Mouse (Mus musculus) kidney, embryonic 14.5 days (tissue): Measurements from ENCODE around the gene Aurka. TPM values are rescaled to one million over a fixed set of nuclear protein-coding genes. Genes with fewer than 3 reads are reported as not detected.
A peak's percentile ranks its signal among the peaks of the same experiment; 100 is the strongest.

Source experiments
- ATAC-seq: fragments of 200-750 bp; cut with Nextera tagmentation; 2 replicates; pipeline ENCODE4 v1.8.0; 2017; ENCODE audit warnings: moderate number of reproducible peaks, mild to moderate bottlenecking, moderate TSS enrichment, moderate library complexity; ENCODE audit not compliant: low FRiP score, low TSS enrichment
- H3K27ac ChIP-seq: fragments of 300-500 bp; sonication (generic); 2 replicates; pipeline ENCODE4 v1.5.1; 2014; ENCODE audit warnings: low read depth, mild to moderate bottlenecking, low read length, moderate library complexity, mixed read lengths
- H3K27me3 ChIP-seq: fragments of 300-500 bp; sonication (generic); 2 replicates; pipeline ENCODE4 v1.6.1; 2014; ENCODE audit warnings: mild to moderate bottlenecking, low read length; ENCODE audit not compliant: control insufficient read depth, insufficient read depth
- H3K36me3 ChIP-seq: fragments of 300-500 bp; sonication (generic); 2 replicates; pipeline ENCODE4 v1.6.1; 2014; ENCODE audit warnings: low read length, mixed read lengths; ENCODE audit not compliant: control insufficient read depth, insufficient read depth
- H3K4me1 ChIP-seq: fragments of 300-500 bp; sonication (generic); 2 replicates; pipeline ENCODE4 v1.6.1; 2014; ENCODE audit warnings: low read length, mixed read lengths; ENCODE audit not compliant: control insufficient read depth, insufficient read depth
- H3K4me2 ChIP-seq: fragments of 300-500 bp; sonication (generic); replicated peaks from 2 replicates; pipeline ENCODE4 v1.6.1; 2014; ENCODE audit warnings: low read depth, mild to moderate bottlenecking, low read length
- H3K4me3 ChIP-seq: fragments of 300-500 bp; sonication (generic); 2 replicates; pipeline ENCODE4 v1.5.1; 2014; ENCODE audit warnings: mild to moderate bottlenecking, low read length
- H3K9ac ChIP-seq: fragments of 300-500 bp; sonication (generic); 2 replicates; pipeline ENCODE4 v1.6.1; 2014; ENCODE audit warnings: low read depth, mild to moderate bottlenecking, low read length, moderate library complexity
- H3K9me3 ChIP-seq: fragments of 300-500 bp; sonication (generic); 2 replicates; pipeline ENCODE4 v1.6.1; 2016; ENCODE audit warnings: low read length; ENCODE audit not compliant: control insufficient read depth
- WGBS: fragments of 180-500 bp; shearing (Covaris S2); extraction: QIAGEN DNeasy Blood & Tissue Kit; methylation state at CpG from one replicate; pipeline ENCODE4 v1.1.7; 2014; 5-methylcytosine and 5-hydroxymethylcytosine counted together
- polyA plus RNA-seq: library from polyadenylated mRNA; unstranded; fragments of >200 nt; fragmentation: Nextera tagmentation; extraction: Ambion mirVana; gene quantifications from 2 replicates; pipeline ENCODE4 v1.2.1, GENCODE M21; 2014

Gene Aurka
- polyA plus RNA-seq, 1 experiment from 2014 or later: 136 TPM

- H3K27ac ChIP-seq: no peak overlapping the region
Measured at GRCm38 (mm10) chr2:172329179-172329578, 41.2 kb downstream of the Aurka start.

GRCm38 (mm10) chr2:172328248-172328647 lies 42.1 kb downstream of the Aurka start:
- no peaks in the 10 kb centered on the region for H3K4me1 ChIP-seq
- no peak overlapping the region for H3K4me3 ChIP-seq
- H3K27me3 ChIP-seq: peaks cover 7% of the 10 kb centered on the region
- no peaks in the 10 kb centered on the region for H3K36me3 ChIP-seq
- no peak overlapping the region for H3K9ac ChIP-seq
- ATAC-seq: no peak
- no peak overlapping the region for H3K27ac ChIP-seq
- H3K4me2 ChIP-seq: no peak overlapping the region
- no peaks in the 10 kb centered on the region for H3K9me3 ChIP-seq
- 52% methylated on average over 8 of the region's 8 CpGs for WGBS

More at GRCm38 (mm10) chr2:172329179-172329578, 41.2 kb downstream of the Aurka start:
- no peak for ATAC-seq
- WGBS: 4% methylated on average over 13 of the region's 13 CpGs
- Histone ChIP-seq H3K9me3 (no peaks in the 10 kb centered on the region), H3K27me3 (peaks cover 7% of the 10 kb centered on the region), H3K4me3 (no peak overlapping the region), H3K4me1 (no peaks in the 10 kb centered on the region), H3K4me2 (no peak overlapping the region), H3K36me3 (no peaks in the 10 kb centered on the region), H3K9ac (no peak overlapping the region)

- Histone ChIP-seq H3K4me1 (no peaks in the 10 kb centered on the region), H3K27ac (no peak overlapping the region), H3K27me3 (no peaks in the 10 kb centered on the region), H3K36me3 (no peaks in the 10 kb centered on the region), H3K9me3 (no peaks in the 10 kb centered on the region), H3K4me3 (no peak overlapping the region), H3K9ac (no peak overlapping the region), H3K4me2 (no peak overlapping the region)
- ATAC-seq: no peak
- 15% methylated on average over 9 of the region's 9 CpGs for WGBS
Measured at GRCm38 (mm10) chr2:172320878-172321277, 49.5 kb downstream of the Aurka start.

DNA sequence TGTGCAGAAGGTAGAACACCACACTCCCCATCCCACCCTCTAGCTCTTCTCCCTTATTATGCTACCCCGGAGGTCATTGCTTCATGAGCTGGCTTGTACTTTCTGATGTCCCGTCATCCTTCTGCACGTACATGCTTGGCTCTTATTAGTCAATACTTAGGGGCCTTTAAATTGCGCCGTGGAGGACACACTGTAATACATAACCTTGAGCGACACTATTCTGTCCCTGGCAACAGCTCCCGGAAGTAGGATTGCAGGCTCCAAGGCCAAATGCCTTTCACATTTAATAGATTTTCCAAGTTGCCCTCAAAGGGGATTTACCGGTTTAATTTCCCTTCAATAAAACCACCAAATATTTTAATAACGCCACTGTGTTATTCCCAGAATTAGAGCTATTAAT lies 58.6 kb downstream of the Aurka start:
- Histone ChIP-seq H3K27me3 (no peaks in the 10 kb centered on the region), H3K4me3 (no peak overlapping the region), H3K9me3 (no peaks in the 10 kb centered on the region), H3K36me3 (no peaks in the 10 kb centered on the region), H3K4me2 (no peak overlapping the region), H3K4me1 (no peaks in the 10 kb centered on the region), H3K9ac (no peak overlapping the region), H3K27ac (no peak overlapping the region)
- no peak for ATAC-seq
- 91% methylated on average over 9 of the region's 9 CpGs for WGBS

GRCm38 (mm10) chr2:172306544-172306943 lies 63.8 kb downstream of the Aurka start:
- Histone ChIP-seq H3K4me1 (no peaks in the 10 kb centered on the region), H3K9me3 (no peaks in the 10 kb centered on the region), H3K36me3 (no peaks in the 10 kb centered on the region), H3K4me3 (no peak overlapping the region), H3K27me3 (no peaks in the 10 kb centered on the region), H3K9ac (no peak overlapping the region), H3K4me2 (no peak overlapping the region), H3K27ac (no peak overlapping the region)
- ATAC-seq: peak; percentile 60; the same call in 1 of the 2 replicates
- WGBS: 26% methylated on average over 4 of the region's 4 CpGs

Other genes with a start within 250 kb of the Aurka start
- not detected in 2 replicates for gene Mc3r, start 122.0 kb downstream of the Aurka start, polyA plus RNA-seq
- gene Fam210b, start 25.0 kb downstream of the Aurka start, polyA plus RNA-seq: 6.5 and 7.1 TPM in 2 replicates
- gene Cstf1, start 146 bp upstream of the Aurka start, polyA plus RNA-seq: 35.1 and 49.5 TPM in 2 replicates
- gene Cass4, start 23.3 kb upstream of the Aurka start, polyA plus RNA-seq: 0.19 and 0.57 TPM in 2 replicates
- 64.0 and 74.4 TPM in 2 replicates for gene Rtf2, start 70.0 kb upstream of the Aurka start, polyA plus RNA-seq
- gene Gcnt7, start 88.1 kb upstream of the Aurka start, polyA plus RNA-seq: 0.77 and 1.0 TPM in 2 replicates
- gene Fam209, start 102.0 kb upstream of the Aurka start, polyA plus RNA-seq: 0.40 TPM in 1 of 2 replicates, not detected in the other
- gene Tfap2c, start 179.1 kb upstream of the Aurka start, polyA plus RNA-seq: 0.60 and 0.66 TPM in 2 replicates